Mouse (Mus musculus) monocyte, adult 2 months (primary cell): ENCODE measurements around the gene H2afy.

Experiments
- DNase-seq, 2 experiments: peaks; one replicate each; pipeline ENCODE4 v3.0.0; 2022; ENCODE audit warnings: low spot score in 2 of 2, low read depth in 1 of 2

The H2afy gene

GRCm38 (mm10) chr13:56151404-56152226 lies 15.5 kb upstream of the H2afy start:
- DNase-seq, result peak in 1 of 2 experiments; percentile 34

- peak in 1 of 2 experiments; percentile 50 for DNase-seq
Observed at GRCm38 (mm10) chr13:56145523-56145922, 9.4 kb upstream of the H2afy start.

- no peak for DNase-seq
Observed at GRCm38 (mm10) chr13:56144021-56144420, 7.9 kb upstream of the H2afy start.

- DNase-seq, result no peak
Observed at GRCm38 (mm10) chr13:56143151-56143513, 7.0 kb upstream of the H2afy start.

GRCm38 (mm10) chr13:56142382-56143150 lies 6.4 kb upstream of the H2afy start:
- no peak for DNase-seq

- DNase-seq, result no peak
Observed at GRCm38 (mm10) chr13:56139167-56139751, 3.1 kb upstream of the H2afy start.

- DNase-seq, result peak; percentile 48 to 75
Observed at GRCm38 (mm10) chr13:56135231-56136052, 719 bp downstream of the H2afy start.

GRCm38 (mm10) chr13:56134631-56135181 lies 1.5 kb downstream of the H2afy start:
- no peak for DNase-seq

GRCm38 (mm10) chr13:56134031-56134430 lies 2.1 kb downstream of the H2afy start:
- DNase-seq, result no peak

- DNase-seq, result no peak
Observed at GRCm38 (mm10) chr13:56132941-56133340, 3.2 kb downstream of the H2afy start.

- DNase-seq, result no peak
Observed at GRCm38 (mm10) chr13:56132326-56132936, 3.7 kb downstream of the H2afy start.

- no peak for DNase-seq
Observed at GRCm38 (mm10) chr13:56130544-56130943, 5.6 kb downstream of the H2afy start.

GRCm38 (mm10) chr13:56129578-56129977 lies 6.6 kb downstream of the H2afy start:
- no peak for DNase-seq

- no peak for DNase-seq
Observed at GRCm38 (mm10) chr13:56129014-56129413, 7.1 kb downstream of the H2afy start.

- no peak for DNase-seq
Observed at GRCm38 (mm10) chr13:56125632-56126031, 10.5 kb downstream of the H2afy start.

- DNase-seq, result no peak
Observed at GRCm38 (mm10) chr13:56123075-56123474, 13.1 kb downstream of the H2afy start.

GRCm38 (mm10) chr13:56117991-56118765 lies 18.0 kb downstream of the H2afy start:
- no peak for DNase-seq

GRCm38 (mm10) chr13:56115906-56116305 lies 20.3 kb downstream of the H2afy start:
- DNase-seq, result no peak

GRCm38 (mm10) chr13:56115386-56115785 lies 20.8 kb downstream of the H2afy start:
- no peak for DNase-seq
